Mouse (Mus musculus): ENCODE measurements around the gene Rtn4ip1. TPM values are rescaled to one million over a fixed set of nuclear protein-coding genes. Genes with fewer than 3 reads are reported as not detected.
"Not testable (repeated sequence)": the region's sequence is repeated elsewhere in the genome, so short reads cannot be mapped to it uniquely, and the experiment has no call there.

Gene Rtn4ip1
- polyA plus RNA-seq, 1 experiment from 2014 or later = 15.9 TPM

- no peak overlapping the region for H3K4me3 ChIP-seq
- WGBS = 88% methylated on average over 12 of the region's 12 CpGs
- no peak overlapping the region for H3K27ac ChIP-seq
- ATAC-seq (ENCODE audit: low FRiP score) = no peak
- H3K4me2 ChIP-seq (replicated peaks) = no peak overlapping the region
- H3K36me3 ChIP-seq = peaks cover 7% of the 10 kb centered on the region; the same call in 1 of the 2 replicates
- H3K27me3 ChIP-seq = no peaks in the 10 kb centered on the region
- H3K4me1 ChIP-seq = no peaks in the 10 kb centered on the region
- no peaks in the 10 kb centered on the region for H3K9me3 ChIP-seq (replicated peaks)
- H3K9ac ChIP-seq = no peak overlapping the region
These were observed 8.6 kb downstream of the Rtn4ip1 start for GRCm38 (mm10) chr10:43910032-43910872.

DNA sequence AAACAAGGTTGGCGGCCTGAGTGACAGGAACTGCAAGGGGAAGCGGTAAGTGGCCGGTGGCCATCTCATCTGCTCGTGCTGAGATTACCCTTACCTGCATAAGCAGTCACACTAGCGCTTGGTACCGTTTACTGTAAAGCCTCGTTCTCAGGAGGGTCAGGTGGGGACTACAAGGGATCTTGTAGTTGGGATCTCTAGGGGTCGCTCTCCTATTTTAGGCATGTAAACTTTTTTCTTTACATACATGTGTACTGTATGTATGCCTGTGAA is 9.2 kb downstream of the Rtn4ip1 start:
- Histone ChIP-seq H3K27ac (no peak overlapping the region), H3K4me1 (no peaks in the 10 kb centered on the region), H3K36me3 (peaks cover 7% of the 10 kb centered on the region; the same call in 1 of the 2 replicates), H3K4me2 (replicated peaks) (no peak overlapping the region), H3K4me3 (no peak overlapping the region), H3K9ac (no peak overlapping the region), H3K27me3 (no peaks in the 10 kb centered on the region), H3K9me3 (replicated peaks) (no peaks in the 10 kb centered on the region)
- 93% methylated on average over 8 of the region's 8 CpGs for WGBS
- no peak for ATAC-seq (ENCODE audit: low FRiP score)

DNA sequence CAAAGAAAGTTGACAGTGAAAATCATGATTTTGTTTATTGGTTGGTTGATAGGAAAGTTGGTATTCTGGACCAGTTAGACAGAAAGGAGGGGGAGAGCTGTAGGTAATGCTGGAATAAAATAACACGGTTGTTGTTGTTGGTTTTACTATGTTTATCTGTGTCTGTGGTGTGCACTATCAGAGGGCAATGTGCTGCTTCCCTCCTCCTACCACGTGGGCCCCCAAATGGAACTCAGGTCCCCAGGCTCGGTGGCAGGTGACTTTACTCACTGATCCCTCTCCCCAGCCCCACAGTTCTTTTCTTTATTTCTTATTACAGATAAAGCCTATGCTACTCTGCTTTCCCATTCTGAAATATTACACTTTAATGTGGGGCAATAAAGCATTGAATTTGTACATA is 10.6 kb downstream of the Rtn4ip1 start:
- no peak for ATAC-seq (ENCODE audit: low FRiP score)
- WGBS = 77% methylated on average over 3 of the region's 3 CpGs
- no peaks in the 10 kb centered on the region for H3K27me3 ChIP-seq

DNA sequence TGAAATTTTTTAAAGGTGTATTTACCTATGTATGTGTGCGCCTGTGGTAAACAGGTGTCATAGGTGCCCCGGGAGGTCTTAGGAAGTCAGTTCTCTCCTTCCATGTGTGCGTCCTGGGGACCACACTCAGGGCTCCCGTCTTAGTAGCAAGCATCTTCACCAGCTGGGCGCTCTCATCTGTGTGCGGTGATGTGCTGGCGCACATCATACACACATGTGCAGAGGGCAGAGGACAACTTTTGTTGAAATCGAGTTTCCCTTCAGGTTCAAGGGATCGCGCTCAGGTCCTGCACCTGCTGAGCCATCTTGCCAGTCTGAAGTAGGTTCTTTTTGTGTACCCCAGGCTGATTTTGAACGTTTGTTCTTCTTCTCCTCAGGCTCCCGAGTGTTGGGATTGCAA is 14.6 kb downstream of the Rtn4ip1 start:
- no peak for ATAC-seq (ENCODE audit: low FRiP score)
- WGBS = 84% methylated on average over 12 of the region's 12 CpGs
- no peak overlapping the region for H3K4me2 ChIP-seq (replicated peaks)

More for the DNA sequence above, 10.6 kb downstream of the Rtn4ip1 start:
- H3K4me1 ChIP-seq = no peaks in the 10 kb centered on the region
- H3K36me3 ChIP-seq = peaks cover 7% of the 10 kb centered on the region; the same call in 1 of the 2 replicates
- H3K9me3 ChIP-seq (replicated peaks) = no peaks in the 10 kb centered on the region
- H3K4me3 ChIP-seq = no peak overlapping the region
- no peak overlapping the region for H3K27ac ChIP-seq
- H3K4me2 ChIP-seq (replicated peaks) = no peak overlapping the region
- no peak overlapping the region for H3K9ac ChIP-seq

GRCm38 (mm10) chr10:43916737-43917136 is 15.1 kb downstream of the Rtn4ip1 start:
- no peak overlapping the region for H3K27ac ChIP-seq
- 76% methylated on average over 2 of the region's 2 CpGs for WGBS
- no peak overlapping the region for H3K9ac ChIP-seq
- H3K4me3 ChIP-seq = no peak overlapping the region
- 0 out of 2 replicates have a peak, but pooled peaks cover 4% of the 10 kb centered on the region for H3K36me3 ChIP-seq
- no peaks in the 10 kb centered on the region for H3K9me3 ChIP-seq (replicated peaks)
- no peaks in the 10 kb centered on the region for H3K27me3 ChIP-seq
- H3K4me2 ChIP-seq (replicated peaks) = no peak overlapping the region
- no peaks in the 10 kb centered on the region for H3K4me1 ChIP-seq
- ATAC-seq (ENCODE audit: low FRiP score) = no peak

More for the DNA sequence above, 14.6 kb downstream of the Rtn4ip1 start:
- H3K9me3 ChIP-seq (replicated peaks) = no peaks in the 10 kb centered on the region
- H3K27ac ChIP-seq = no peak overlapping the region
- H3K9ac ChIP-seq = no peak overlapping the region
- H3K4me3 ChIP-seq = no peak overlapping the region
- H3K36me3 ChIP-seq = 0 out of 2 replicates have a peak, but pooled peaks cover 7% of the 10 kb centered on the region
- no peaks in the 10 kb centered on the region for H3K4me1 ChIP-seq
- H3K27me3 ChIP-seq = no peaks in the 10 kb centered on the region

DNA sequence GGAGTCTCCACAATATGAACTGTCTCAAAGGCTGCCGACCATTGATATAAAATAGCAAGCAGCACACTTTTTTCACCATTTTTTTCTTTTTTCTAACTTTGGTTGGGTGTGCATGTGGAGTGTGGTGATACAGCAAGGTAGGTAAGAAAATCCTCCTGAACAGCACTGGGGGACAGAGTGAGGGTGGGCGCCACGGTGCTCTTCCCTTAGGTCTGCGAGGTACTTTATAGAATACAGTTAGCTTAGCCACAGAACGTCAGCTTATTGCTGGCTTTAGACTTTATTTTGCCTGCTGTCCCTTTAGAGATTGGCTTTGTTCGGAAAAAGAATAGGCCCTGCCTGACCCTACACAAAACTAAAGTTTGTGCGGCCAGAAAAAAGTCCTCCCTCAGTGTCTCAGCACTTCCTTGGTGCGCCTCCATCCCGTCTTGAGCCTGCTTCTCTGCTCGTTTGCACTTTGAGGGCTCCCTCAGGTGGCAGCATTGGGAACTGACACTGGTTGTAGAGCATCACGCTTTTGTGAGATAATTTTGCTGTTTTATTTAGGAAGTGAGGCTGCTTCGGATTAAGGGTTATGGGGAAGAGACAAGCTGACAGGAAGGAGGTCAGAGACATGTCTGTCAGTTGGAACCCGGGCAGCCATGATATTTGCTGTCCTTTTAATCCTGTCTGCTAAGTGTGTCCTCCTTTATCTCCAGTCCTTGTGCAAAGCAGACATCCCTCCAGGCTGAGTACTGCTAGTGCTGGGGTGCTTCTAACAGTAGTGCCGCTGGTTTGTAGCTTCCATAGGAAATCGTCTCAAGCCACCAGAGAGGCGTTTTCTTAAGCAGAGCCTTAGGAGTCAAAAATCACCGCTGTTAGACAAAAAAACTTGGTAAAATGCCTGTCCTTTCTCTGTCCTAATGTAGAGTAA is 17.3 kb downstream of the Rtn4ip1 start:
- H3K27ac ChIP-seq = no peak overlapping the region
- no peaks in the 10 kb centered on the region for H3K4me1 ChIP-seq
- H3K9ac ChIP-seq = no peak overlapping the region
- ATAC-seq (ENCODE audit: low FRiP score) = no peak
- H3K4me3 ChIP-seq = no peak overlapping the region
- WGBS = 40% methylated on average over 17 of the region's 17 CpGs
- H3K36me3 ChIP-seq = 0 out of 2 replicates have a peak, but pooled peaks cover 3% of the 10 kb centered on the region
- H3K9me3 ChIP-seq (replicated peaks) = no peaks in the 10 kb centered on the region
- H3K27me3 ChIP-seq = no peaks in the 10 kb centered on the region
- no peak overlapping the region for H3K4me2 ChIP-seq (replicated peaks)

DNA sequence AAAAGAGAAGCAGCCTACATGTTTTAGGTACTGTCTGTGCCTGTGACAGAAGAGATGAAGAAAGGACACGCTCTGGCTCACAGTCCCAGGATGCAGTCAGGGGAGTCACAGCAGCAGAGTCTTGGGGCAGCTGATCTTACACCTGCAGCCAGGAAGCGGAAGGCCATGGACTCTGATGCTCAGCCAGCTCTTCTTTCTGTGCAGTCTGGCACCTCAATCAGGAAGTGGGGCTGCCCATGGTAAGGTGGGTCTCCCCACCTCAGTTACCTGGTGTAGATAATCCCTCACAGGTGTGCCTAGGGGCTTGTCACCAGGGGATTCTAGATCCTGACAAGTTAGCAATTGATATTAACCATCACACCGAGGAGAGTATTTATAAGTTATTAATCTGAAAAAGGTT is 21.5 kb downstream of the Rtn4ip1 start:
- WGBS = 91% methylated on average over 3 of the region's 3 CpGs
- Histone ChIP-seq H3K4me2 (replicated peaks) (no peak overlapping the region), H3K36me3 (0 out of 2 replicates have a peak, but pooled peaks cover 4% of the 10 kb centered on the region), H3K27me3 (no peaks in the 10 kb centered on the region), H3K4me3 (no peak overlapping the region), H3K9me3 (replicated peaks) (no peaks in the 10 kb centered on the region), H3K27ac (no peak overlapping the region), H3K9ac (no peak overlapping the region), H3K4me1 (no peaks in the 10 kb centered on the region)
- no peak for ATAC-seq (ENCODE audit: low FRiP score)

GRCm38 (mm10) chr10:43925776-43926175 is 24.2 kb downstream of the Rtn4ip1 start:
- not testable (repeated sequence) for H3K4me1 ChIP-seq; ATAC-seq (ENCODE audit: low FRiP score); H3K27me3 ChIP-seq; H3K9ac ChIP-seq; H3K9me3 ChIP-seq (replicated peaks); H3K27ac ChIP-seq; H3K4me3 ChIP-seq; H3K4me2 ChIP-seq (replicated peaks)
- peaks cover 16% of the 10 kb centered on the region; the same call in 1 of the 2 replicates for H3K36me3 ChIP-seq
- 93% methylated on average over 9 of the region's 9 CpGs for WGBS

- ATAC-seq (ENCODE audit: low FRiP score) = no peak
- Histone ChIP-seq H3K36me3 (peaks cover 16% of the 10 kb centered on the region; the same call in 1 of the 2 replicates), H3K4me1 (no peaks in the 10 kb centered on the region), H3K9me3 (replicated peaks) (no peaks in the 10 kb centered on the region), H3K27ac (no peak overlapping the region), H3K4me2 (replicated peaks) (no peak overlapping the region), H3K27me3 (no peaks in the 10 kb centered on the region), H3K4me3 (no peak overlapping the region), H3K9ac (no peak overlapping the region)
- 85% methylated on average over 8 of the region's 8 CpGs for WGBS
These were observed 26.1 kb downstream of the Rtn4ip1 start for GRCm38 (mm10) chr10:43927736-43928135.

- H3K36me3 ChIP-seq = peaks cover 13% of the 10 kb centered on the region; the same call in 1 of the 2 replicates
- no peak for ATAC-seq (ENCODE audit: low FRiP score)
- H3K4me1 ChIP-seq = no peaks in the 10 kb centered on the region
- H3K9me3 ChIP-seq (replicated peaks) = no peaks in the 10 kb centered on the region
- no peaks in the 10 kb centered on the region for H3K27me3 ChIP-seq
- H3K27ac ChIP-seq = no peak overlapping the region
- no peak overlapping the region for H3K4me2 ChIP-seq (replicated peaks)
- 81% methylated on average over 5 of the region's 5 CpGs for WGBS
- H3K9ac ChIP-seq = no peak overlapping the region
- H3K4me3 ChIP-seq = no peak overlapping the region
These were observed 27.0 kb downstream of the Rtn4ip1 start for GRCm38 (mm10) chr10:43928596-43928995.

DNA sequence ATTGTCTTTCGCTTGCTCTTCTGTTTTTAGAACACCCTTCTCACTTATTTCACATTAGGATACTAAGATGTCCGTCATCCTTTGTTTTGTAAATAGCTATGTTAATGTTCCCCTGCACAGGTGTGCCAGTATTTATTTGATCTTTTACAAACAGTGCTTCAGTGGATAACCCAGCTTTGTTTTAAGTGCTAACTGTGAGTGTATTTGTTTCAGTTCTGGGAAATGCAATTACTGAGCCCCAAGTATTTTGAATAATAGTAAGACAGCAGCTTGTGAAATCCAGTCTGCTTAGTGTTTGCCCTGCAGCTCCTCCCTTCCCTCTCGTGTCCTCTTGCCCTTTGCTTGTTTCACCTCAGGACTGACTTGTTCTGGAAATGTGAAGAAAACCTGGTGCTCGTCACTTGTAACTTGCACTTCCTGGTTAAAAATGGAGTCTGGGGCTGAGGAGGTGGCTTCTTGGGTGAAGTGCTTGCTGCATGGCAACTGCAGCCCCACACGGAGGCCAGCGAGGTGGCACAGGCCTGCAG is 37.6 kb downstream of the Rtn4ip1 start:
- 79% methylated on average over 6 of the region's 6 CpGs for WGBS
- Histone ChIP-seq H3K4me2 (replicated peaks) (no peak overlapping the region), H3K9ac (no peak overlapping the region), H3K4me1 (0 out of 2 replicates have a peak, but pooled peaks cover 9% of the 10 kb centered on the region), H3K27ac (no peak overlapping the region), H3K36me3 (peaks cover 8% of the 10 kb centered on the region), H3K27me3 (no peaks in the 10 kb centered on the region), H3K9me3 (replicated peaks) (no peaks in the 10 kb centered on the region), H3K4me3 (no peak overlapping the region)
- ATAC-seq (ENCODE audit: low FRiP score) = no peak

DNA sequence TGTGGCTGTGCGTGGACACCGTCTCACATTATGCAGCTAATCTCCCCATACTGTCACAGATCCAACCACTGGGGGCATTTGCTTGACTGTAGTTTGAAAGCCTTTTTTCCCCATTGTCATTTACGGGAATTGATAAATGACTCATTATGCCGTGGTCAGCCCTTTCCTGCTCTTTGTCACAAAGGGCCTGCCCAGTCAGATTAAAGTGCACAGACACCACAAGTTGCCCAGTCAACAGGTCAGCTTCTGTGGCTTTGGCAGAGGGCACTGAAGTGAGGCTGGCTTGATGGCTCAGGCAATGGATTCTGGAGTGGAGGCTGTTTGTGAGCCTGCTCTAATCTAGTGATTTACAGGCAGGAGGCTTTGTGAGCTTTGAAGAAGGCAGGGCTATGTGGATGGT is 42.1 kb downstream of the Rtn4ip1 start:
- no peaks in the 10 kb centered on the region for H3K27me3 ChIP-seq
- no peak for ATAC-seq (ENCODE audit: low FRiP score)
- no peak overlapping the region for H3K4me3 ChIP-seq
- 45% methylated on average over 4 of the region's 4 CpGs for WGBS
- H3K9ac ChIP-seq = no peak overlapping the region
- no peaks in the 10 kb centered on the region for H3K9me3 ChIP-seq (replicated peaks)
- H3K4me2 ChIP-seq (replicated peaks) = no peak overlapping the region
- H3K36me3 ChIP-seq = peaks cover 10% of the 10 kb centered on the region; the same call in 1 of the 2 replicates
- 0 out of 2 replicates have a peak, but pooled peaks cover 9% of the 10 kb centered on the region for H3K4me1 ChIP-seq
- no peak overlapping the region for H3K27ac ChIP-seq
